Comparison of ENCODE assay signal across 9 mouse cellular contexts in genomic region chr9:118099395-118099794, GRCm38 (mm10). TPM values are rescaled to one million over a fixed set of nuclear protein-coding genes. Genes with fewer than 3 reads are reported as not detected.
DNase-seq lines count a peak whose midpoint lies in the region; ATAC-seq and TF ChIP-seq lines count a peak whose summit lies in the region.
"Had no signal": no experiment of that assay in that cellular context is flagged by ENCODE, and none has a peak within 500 bp of the region (broad histone marks: within the 10 kb centered on the region; RNA-seq: fewer than 3 reads in every experiment).

No protein-coding gene starts in this region.

- intact Hi-C loops in left cerebral cortex, adult 2 months (cut with DNase I), result loop anchor here (1.0 kb wide), 2 partner anchors 17 to 390 kb away; no protein-coding TSS in a partner anchor
- intact Hi-C loops in left cerebral cortex, postnatal 4 days (cut with DNase I), result loop anchor here (5.0 kb wide), 1 partner anchor 388 kb away; no protein-coding TSS in a partner anchor

- no peak for TF ChIP-seq EP300 in MEL (IDR thresholded peaks at IDR 0.05; ENCODE audit: low read depth in 1 of 2, low read length in 2 of 2)

- no peak overlapping the region for H3K27ac ChIP-seq in left cerebral cortex, adult 2 months
- H3K27ac ChIP-seq in MEL (ENCODE audit: control insufficient read depth, low read depth, low read length), result no peak overlapping the region
- no peak overlapping the region for H3K27ac ChIP-seq in limb, embryonic 14.5 days (replicated peaks; ENCODE audit: low read depth, low read length)
- H3K27ac ChIP-seq: stomach, embryonic 15.5 days had no signal

- no peaks in the 10 kb centered on the region for H3K4me1 ChIP-seq in MEL (ENCODE audit: control insufficient read depth in 1 of 2, insufficient read depth in 2 of 2, low read length in 2 of 2)
- peaks cover 4% of the 10 kb centered on the region; the same call in 1 of the 2 replicates for H3K4me1 ChIP-seq in limb, embryonic 14.5 days (ENCODE audit: control insufficient read depth, insufficient read depth, low read length)
- H3K4me1 ChIP-seq: stomach, embryonic 15.5 days had no signal

- H3K27me3 ChIP-seq in MEL (ENCODE audit: control insufficient read depth in 1 of 2, insufficient read depth in 2 of 2, low read length in 2 of 2), result no peaks in the 10 kb centered on the region
- H3K27me3 ChIP-seq in limb, embryonic 14.5 days (ENCODE audit: control insufficient read depth, insufficient read depth, low read length), result no peaks in the 10 kb centered on the region
- H3K27me3 ChIP-seq: stomach, embryonic 15.5 days had no signal

- no peak for DNase-seq in left cerebral cortex, adult 2 months (ENCODE audit: extremely low spot score in 1 of 2, low spot score in 2 of 2)
- DNase-seq in left cerebral cortex, postnatal 4 days, result no peak
- DNase-seq in MEL (ENCODE audit: low read depth, low spot score), result peak; percentile 53
- DNase-seq in cerebellum, postnatal 10 days, result peak; percentile 45 to 71
- DNase-seq in limb, embryonic 14.5 days (ENCODE audit: low spot score), result peak; percentile 68
- no peak for DNase-seq in urinary bladder, adult 18-20 months (ENCODE audit: low spot score in 2 of 2)
- DNase-seq in frontal cortex, postnatal 25 days (ENCODE audit: low spot score in 2 of 2), result no peak

- H3K4me2 ChIP-seq in limb, embryonic 14.5 days (replicated peaks; ENCODE audit: low read depth, low read length, severe bottlenecking), result no peak overlapping the region
- H3K4me2 ChIP-seq: stomach, embryonic 15.5 days had no signal

- no peaks in the 10 kb centered on the region; the same call in 1 of the 2 replicates for H3K79me2 ChIP-seq in MEL (ENCODE audit: control insufficient read depth, insufficient read depth, low read length, poor library complexity)

- H3K9ac ChIP-seq in MEL (ENCODE audit: control insufficient read depth, low read depth, low read length, poor library complexity, severe bottlenecking), result no peak overlapping the region
- H3K9ac ChIP-seq in limb, embryonic 14.5 days (ENCODE audit: low read depth, low read length, severe bottlenecking), result no peak overlapping the region
- H3K9ac ChIP-seq: stomach, embryonic 15.5 days had no signal

- WGBS in limb, embryonic 14.5 days, result 45% methylated on average over 4 of the region's 4 CpGs

- H3K9me3 ChIP-seq in MEL (replicated peaks; ENCODE audit: insufficient read depth, low read length), result no peaks in the 10 kb centered on the region
- H3K9me3 ChIP-seq in limb, embryonic 14.5 days (ENCODE audit: control insufficient read depth, low read length), result no peaks in the 10 kb centered on the region
- H3K9me3 ChIP-seq: stomach, embryonic 15.5 days had no signal

- no peak for ATAC-seq in limb, embryonic 14.5 days (ENCODE audit: low FRiP score, low read depth)
- no peak for ATAC-seq in monocyte, adult 5-6 weeks (replicated peaks; ENCODE audit: insufficient number of reproducible peaks, low FRiP score, low TSS enrichment, poor library complexity, severe bottlenecking)

- peak; percentile 73 for TF ChIP-seq CTCF in left cerebral cortex, adult 2 months (IDR thresholded peaks at IDR 0.05)
- peak in 2 of 3 experiments; percentile 19 to 66; a peak in 3 of 6 replicates for TF ChIP-seq CTCF in MEL (IDR thresholded peaks at IDR 0.05 in 2 of 3, conservative IDR thresholded peaks at IDR 0.05 in 1 of 3; ENCODE audit: control insufficient read depth in 1 of 3, insufficient read depth in 1 of 3, low read depth in 2 of 3, low read length in 3 of 3, poor library complexity in 1 of 3, severe bottlenecking in 1 of 3)

- no peak for TF ChIP-seq POLR2A in MEL (IDR thresholded peaks at IDR 0.05; ENCODE audit: control insufficient read depth in 1 of 2, insufficient read depth in 1 of 2, low read depth in 1 of 2, low read length in 2 of 2, poor library complexity in 1 of 2)
- no peak for TF ChIP-seq POLR2A in limb, embryonic 14.5 days (IDR thresholded peaks at IDR 0.05; ENCODE audit: borderline replicate concordance, extremely low read depth, insufficient read depth, insufficient read length)

- no peaks in the 10 kb centered on the region for H3K36me3 ChIP-seq in MEL (ENCODE audit: control insufficient read depth in 1 of 2, insufficient read depth in 2 of 2, low read length in 2 of 2)
- no peaks in the 10 kb centered on the region for H3K36me3 ChIP-seq in limb, embryonic 14.5 days (ENCODE audit: control insufficient read depth, insufficient read depth, low read length)
- H3K36me3 ChIP-seq: stomach, embryonic 15.5 days had no signal

- peak; percentile 73 for TF ChIP-seq RAD21 in MEL (IDR thresholded peaks at IDR 0.05; ENCODE audit: low read depth, low read length)

- no peak overlapping the region for H3K4me3 ChIP-seq in left cerebral cortex, adult 2 months
- no peak overlapping the region for H3K4me3 ChIP-seq in MEL (ENCODE audit: control insufficient read depth in 1 of 2, insufficient read depth in 1 of 2, low read depth in 2 of 2, low read length in 2 of 2)
- H3K4me3 ChIP-seq in limb, embryonic 14.5 days (replicated peaks; ENCODE audit: low read length), result no peak overlapping the region
- H3K4me3 ChIP-seq: stomach, embryonic 15.5 days had no signal

TF ChIP-seq in MEL, 35 proteins besides CTCF, POLR2A, EP300 and RAD21:
- TF ChIP-seq SMC3 (IDR thresholded peaks at IDR 0.05; ENCODE audit: low read depth, low read length) (peak; percentile 60), ZKSCAN1 (IDR thresholded peaks at IDR 0.05; ENCODE audit: low read depth, low read length) (no peak), ZC3H11A (IDR thresholded peaks at IDR 0.05; ENCODE audit: low read depth, low read length) (peak; percentile 49)

RNA-seq across cellular contexts. Expression of gene Cmc1, which starts 50.6 kb away (rescaled TPM):
- total RNA-seq in left cerebral cortex, adult 2 months (2021), result 10 to 100 TPM; 11.1 to 14.9 TPM
- 10 to 100 TPM; 17.3 to 18.0 TPM for total RNA-seq in left cerebral cortex, postnatal 4 days (2021)
- 26.7 and 35.9 TPM in 2 replicates for total RNA-seq in MEL (2012; rRNA removed)
- polyA plus RNA-seq in MEL (2012; ENCODE audit: insufficient read depth in 1 of 2, insufficient read length in 2 of 2, low read depth in 1 of 2, low replicate concordance in 2 of 2, missing spikeins in 1 of 2), result 10 to 100 TPM in 1 of 2 experiments, not detected in 1; 36.0 TPM
- polyA plus RNA-seq in limb, embryonic 14.5 days (2012; rRNA removed), result 5.9 and 10.5 TPM in 2 replicates
- polyA plus RNA-seq in limb, embryonic 14.5 days (2014; fragmentation: Nextera tagmentation; extraction: Ambion mirVana), result 43.4 and 50.1 TPM in 2 replicates
- 17.1 to 31.0 TPM (median 22.1 TPM) in 3 replicates for total RNA-seq in monocyte, adult 5-6 weeks (2017)

RNA-seq across cellular contexts. Expression of gene Azi2, which starts 59.1 kb away (rescaled TPM):
- 10 to 100 TPM; 80.0 to 81.9 TPM for total RNA-seq in left cerebral cortex, adult 2 months (2021)
- 10 to 100 TPM; 64.2 to 69.6 TPM for total RNA-seq in left cerebral cortex, postnatal 4 days (2021)
- total RNA-seq in MEL (2012; rRNA removed), result 58.0 and 60.7 TPM in 2 replicates
- 100 to 1,000 TPM in 1 of 2 experiments, 10 to 100 TPM in 1; 51.8 to 546 TPM for polyA plus RNA-seq in MEL (2012; ENCODE audit: insufficient read depth in 1 of 2, insufficient read length in 2 of 2, low read depth in 1 of 2, low replicate concordance in 2 of 2, missing spikeins in 1 of 2)
- polyA plus RNA-seq in limb, embryonic 14.5 days (2012; rRNA removed), result 40.9 and 45.9 TPM in 2 replicates
- polyA plus RNA-seq in limb, embryonic 14.5 days (2014; fragmentation: Nextera tagmentation; extraction: Ambion mirVana), result 74.2 and 74.9 TPM in 2 replicates
- total RNA-seq in monocyte, adult 5-6 weeks (2017), result 151 to 231 TPM (median 193 TPM) in 3 replicates

Comparison
In these comparisons a context has a peak if more than half of its experiments do, and no peak if none do; other contexts are left out.
1. DNase-seq: peak in MEL (single experiment), cerebellum, postnatal 10 days (2 of 2) and limb, embryonic 14.5 days (single experiment); none in left cerebral cortex, adult 2 months (0 of 2), left cerebral cortex, postnatal 4 days (single experiment), urinary bladder, adult 18-20 months (0 of 2) and frontal cortex, postnatal 25 days (0 of 2).